Mouse (Mus musculus): ENCODE measurements around the gene Snx13.
A peak's percentile ranks its signal among the peaks of the same experiment; 100 is the strongest.

Gene Snx13

DNA sequence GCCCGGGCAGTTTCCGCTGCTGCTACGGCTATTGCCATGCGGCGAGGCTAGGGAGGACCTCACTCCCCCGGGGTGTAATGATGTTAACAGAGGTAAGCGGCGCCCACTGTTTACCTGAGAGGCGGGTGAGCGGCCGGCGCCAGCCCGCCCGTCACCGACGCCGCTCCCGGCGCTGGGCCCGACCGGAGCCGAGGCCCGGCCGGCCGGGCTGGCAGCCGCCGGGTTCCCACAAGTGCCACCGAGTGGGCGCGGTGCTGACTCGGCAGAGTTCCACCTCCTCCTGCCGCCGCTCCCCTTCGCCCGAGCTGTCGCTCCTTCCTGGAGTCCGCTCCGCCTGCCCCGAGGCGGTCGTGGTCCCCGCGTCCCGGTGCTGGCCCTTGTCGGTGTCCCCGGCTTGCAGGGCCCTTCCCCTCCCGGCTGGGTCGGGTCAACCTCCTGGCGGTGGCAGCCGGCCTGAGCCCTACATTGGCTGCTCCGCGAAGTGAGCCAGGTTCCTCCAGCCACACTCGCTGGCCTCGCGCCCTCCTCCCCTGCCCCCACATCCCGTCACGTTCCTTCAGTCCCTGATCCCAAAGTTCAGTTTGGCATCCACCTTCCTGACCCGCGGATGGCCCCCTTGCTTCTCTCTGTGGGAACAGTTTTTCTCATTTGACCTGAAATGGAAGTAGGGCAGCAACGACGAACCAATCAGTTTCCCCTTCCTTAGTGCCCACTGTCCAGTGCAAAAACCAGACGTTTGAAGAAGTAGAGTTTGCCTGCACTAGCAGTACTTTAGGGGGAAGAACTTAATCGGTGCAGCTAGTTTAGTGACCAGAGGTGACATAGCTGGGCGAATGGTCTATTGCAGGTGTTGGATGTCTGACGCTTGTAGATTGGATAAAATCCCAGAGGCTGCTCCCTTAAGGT, 587 bp downstream of the Snx13 start:
- no peak for DNase-seq (ENCODE audit: low spot score)

DNA sequence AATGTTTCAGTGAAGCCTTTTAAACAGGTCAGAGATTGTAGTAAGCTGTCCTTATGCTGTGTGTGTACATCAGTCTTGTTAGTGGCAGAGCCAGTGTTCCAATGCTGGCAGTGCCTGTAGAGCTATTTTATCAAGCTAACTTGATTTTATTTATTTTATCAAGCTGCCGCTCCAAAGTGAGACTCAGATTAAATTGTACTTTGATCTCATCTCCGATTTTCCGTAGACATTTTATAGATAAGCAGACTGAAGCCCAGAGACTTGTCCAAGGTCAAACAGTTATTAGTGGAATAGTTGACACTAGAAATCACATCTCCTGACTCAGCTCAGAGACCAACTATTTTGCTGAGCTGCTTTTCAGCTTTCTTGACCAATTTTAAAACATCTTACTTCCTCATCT, 1.9 kb downstream of the Snx13 start:
- no peak for DNase-seq (ENCODE audit: low spot score)

DNA sequence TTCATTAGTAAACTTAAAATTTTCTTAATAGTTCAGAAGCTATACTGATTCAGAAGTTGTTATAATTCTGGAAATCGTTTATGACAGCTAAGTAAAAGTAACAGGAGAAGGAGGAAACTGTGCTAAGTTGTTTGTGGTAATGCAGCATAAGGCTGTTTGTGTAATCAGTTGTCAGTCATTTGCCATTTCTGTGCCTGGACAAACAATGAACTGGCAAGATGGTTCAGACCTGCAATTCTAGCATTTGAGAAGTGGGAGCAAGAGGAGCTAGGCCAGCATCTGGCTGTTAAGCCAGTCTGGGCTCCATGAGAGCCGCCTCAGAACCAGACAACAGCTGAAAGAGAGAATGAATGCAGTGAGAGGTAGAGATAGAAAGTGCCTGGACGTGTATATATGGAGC, 3.5 kb downstream of the Snx13 start:
- DNase-seq (ENCODE audit: low spot score) = no peak

DNA sequence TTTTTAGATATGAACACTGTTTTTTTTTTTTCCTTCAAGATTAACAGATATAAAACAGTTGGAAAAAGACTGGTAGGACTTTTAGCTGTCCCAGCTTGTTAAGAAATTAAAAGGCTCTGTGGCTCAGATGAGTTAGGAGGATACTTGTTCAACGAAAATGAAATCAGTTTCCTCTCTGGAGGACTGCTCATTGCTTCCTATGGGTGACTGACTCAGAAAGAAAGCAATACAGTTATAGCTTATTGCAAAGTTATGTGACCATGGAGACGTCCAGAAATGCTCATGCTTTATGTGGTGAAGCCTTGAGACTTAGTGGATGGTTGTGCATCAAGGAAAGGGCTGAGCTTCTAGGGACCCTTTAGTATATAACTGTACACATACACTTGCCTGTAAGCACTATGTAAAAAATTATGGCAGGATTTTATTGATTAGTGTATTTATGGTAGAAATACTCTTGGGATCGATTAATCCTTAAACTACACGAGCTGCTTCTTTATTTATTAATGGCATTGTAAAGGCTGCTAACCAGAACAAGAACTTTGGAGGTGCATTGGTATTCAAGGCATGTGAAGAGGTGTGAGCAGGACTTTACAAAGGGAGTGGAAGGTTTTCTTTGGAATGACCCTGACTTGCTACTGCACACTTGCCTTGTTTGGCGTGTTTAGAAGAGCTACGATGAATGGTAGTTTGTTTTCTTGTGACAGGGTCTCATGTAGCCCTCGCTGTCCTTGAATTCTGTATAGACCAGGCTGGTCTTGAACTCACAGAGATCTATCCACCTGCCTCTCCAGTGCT, 4.2 kb downstream of the Snx13 start:
- no peak for DNase-seq (ENCODE audit: low spot score)

DNA sequence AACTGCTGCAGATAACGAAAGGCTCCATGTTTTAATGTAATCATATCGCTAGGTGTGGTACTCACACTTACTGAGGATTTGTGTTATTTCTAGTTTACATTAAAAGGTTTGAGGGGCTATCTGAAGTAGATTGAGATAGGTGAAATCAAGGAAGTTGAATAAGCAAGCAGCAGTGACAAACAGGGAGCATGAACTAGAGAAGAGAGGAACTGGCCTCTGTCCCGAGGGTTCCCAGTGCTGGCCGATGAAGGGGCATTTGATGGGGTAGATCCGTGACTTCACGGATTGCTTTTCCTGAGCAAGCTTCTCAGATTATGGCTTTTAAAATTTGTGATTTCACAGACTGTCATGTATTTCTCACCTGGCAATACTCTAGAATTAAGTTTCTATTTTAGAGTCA, 7.4 kb downstream of the Snx13 start:
- no peak for DNase-seq (ENCODE audit: low spot score)

DNA sequence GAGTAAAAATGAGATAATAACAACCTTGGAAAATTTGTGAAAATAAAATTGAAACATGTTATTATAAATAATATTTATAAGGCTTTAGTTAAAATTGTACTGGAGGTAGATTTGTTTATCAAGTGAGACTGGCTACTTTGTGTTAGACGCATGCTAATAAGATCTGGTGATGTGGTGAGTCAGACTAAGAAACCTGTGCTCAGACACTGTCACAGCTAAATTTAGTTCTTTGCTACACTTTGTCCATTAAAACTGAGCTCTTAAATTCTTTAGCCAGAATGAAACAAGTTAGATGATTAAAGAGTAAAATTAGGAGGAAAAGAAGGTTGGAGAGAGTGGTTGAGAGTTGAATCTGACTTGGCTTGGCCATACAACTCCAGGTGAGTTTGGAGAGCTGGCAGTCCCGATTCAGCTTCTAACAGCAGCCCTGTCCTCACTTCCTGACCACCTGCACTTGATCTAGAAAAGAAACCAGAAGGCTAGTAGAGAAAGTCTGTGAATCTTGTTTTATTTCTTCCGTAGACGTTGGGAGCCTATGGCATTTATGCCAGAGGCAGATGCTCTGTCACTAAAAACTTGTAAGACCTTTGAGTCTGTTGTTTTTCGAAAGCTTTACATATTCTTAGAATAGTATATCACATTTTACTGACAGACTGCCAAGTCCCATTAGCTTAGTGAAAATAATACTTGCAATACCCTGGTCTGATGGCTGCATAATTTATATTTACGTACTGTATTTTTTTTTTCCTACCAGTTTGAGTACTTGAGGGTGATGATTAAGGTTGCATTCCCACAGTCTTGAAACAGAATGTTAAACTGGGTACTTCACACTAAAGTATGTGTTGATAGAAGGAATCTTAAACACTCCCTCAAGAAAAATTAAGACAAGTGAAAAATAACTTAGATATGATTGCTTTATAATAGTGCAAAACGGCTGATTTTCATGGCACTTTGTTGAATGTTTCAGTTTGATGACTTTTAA, 8.4 kb downstream of the Snx13 start:
- no peak for DNase-seq (ENCODE audit: low spot score)

DNA sequence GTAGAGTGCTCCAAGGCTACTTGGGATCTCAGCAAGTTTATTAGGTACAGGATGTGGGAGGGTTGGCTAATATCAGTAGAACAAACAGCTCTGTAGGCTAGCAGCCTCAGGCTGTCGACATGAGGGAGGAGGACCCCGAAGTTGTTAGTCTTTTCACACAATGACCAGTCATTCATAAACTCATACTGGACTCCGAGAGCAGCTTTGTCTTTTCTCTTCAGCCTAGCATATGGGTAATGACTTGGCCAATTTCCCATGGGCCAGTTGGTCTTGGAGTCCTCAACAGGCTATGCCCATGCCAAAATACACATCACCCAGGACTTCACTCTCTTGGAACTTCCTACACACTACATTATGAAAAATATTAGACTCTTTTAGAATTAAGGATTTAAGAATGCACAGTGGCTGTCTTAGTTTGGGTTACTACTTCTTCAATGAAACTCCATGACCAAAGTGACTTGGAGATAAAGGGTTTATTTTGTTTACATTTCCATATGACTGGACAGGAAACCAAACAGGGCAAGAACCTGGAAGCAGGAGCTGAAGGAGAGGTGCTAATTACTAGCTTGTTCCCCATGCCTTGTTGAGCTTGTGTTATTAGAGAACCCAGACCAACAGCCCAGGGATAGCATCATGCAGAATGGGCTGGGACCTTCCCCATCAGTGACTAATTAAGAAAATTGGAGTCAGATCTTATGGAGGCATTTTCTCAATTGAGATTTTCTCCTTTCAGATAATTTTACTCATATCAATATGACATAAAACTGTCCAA, 16.9 kb downstream of the Snx13 start:
- no peak for DNase-seq (ENCODE audit: low spot score)

DNA sequence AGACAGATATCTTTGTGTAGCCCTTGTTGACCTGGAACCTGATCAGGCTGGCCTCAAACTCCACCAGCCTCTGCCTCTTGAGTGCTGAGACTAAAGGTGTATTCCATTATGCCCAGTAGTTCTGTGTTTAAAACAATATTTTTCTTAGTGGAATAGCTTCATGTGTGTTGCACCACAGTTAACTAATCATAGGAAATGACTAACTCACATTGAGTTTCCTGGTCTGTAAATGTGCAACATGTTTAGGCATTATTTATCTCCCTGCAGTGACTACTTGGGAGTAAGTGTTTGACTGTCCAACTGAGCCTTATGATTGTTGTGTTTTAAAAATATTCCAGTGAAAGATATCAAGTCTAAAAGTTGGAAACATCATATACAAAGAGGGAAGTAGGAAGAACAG, 20.6 kb downstream of the Snx13 start:
- DNase-seq (ENCODE audit: low spot score) = no peak

DNA sequence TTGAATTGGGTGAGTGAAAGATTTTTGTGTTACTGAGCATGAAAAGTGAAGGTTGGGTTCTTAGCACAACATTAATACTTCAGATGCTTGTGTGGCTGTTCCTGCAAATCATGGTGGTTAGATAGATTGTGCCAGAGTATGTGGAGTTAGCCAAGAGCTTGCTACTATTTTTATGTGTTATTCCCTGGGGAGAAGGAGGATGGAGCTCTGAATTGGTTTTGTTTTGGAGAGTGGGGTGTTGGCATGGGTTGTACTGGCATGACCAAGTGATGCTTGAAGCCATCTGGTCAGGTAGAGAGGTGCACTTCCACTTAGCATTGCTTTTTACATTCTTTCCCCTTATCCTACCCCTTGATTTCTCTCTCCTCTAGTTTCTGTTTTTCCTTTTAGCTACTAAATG, 24.4 kb downstream of the Snx13 start:
- no peak for DNase-seq (ENCODE audit: low spot score)

DNA sequence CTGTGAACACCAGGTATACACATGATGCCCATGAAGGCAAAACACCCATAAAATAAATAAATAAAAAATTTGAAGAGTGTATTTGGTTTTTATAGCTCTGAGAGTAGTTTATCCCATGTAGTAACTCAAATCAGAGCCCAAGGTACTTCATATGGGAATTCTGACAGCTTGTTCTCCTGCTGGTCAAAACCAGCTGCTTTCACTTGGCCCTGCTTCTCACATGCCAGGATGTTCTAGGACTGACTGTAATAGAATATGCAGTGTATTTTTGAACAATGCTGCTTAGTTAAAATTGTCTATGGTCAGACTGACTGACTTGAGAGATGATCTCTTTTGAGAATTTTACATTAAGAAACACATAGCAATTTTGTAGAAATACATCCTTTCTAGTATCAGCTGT, 25.2 kb downstream of the Snx13 start:
- DNase-seq (ENCODE audit: low spot score) = no peak

DNA sequence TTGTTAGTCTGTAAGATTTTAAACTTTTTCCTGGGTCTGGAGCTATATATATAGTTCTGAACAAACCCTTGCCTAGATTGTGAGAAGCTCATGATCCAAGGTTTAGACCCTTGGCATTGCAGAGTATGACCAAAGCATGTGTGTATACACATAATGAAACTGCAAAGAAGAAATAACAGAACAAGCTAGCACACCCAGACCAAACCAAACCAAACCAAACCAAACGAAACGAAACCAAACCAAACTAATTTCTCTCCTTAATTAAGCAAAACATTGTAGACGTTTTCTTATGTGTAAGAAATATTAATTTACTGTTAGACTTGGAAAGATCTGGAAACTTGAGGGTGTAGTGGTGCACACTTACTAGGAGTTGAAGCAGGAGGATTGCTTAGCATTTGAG, 29.0 kb downstream of the Snx13 start:
- no peak for DNase-seq (ENCODE audit: low spot score)

DNA sequence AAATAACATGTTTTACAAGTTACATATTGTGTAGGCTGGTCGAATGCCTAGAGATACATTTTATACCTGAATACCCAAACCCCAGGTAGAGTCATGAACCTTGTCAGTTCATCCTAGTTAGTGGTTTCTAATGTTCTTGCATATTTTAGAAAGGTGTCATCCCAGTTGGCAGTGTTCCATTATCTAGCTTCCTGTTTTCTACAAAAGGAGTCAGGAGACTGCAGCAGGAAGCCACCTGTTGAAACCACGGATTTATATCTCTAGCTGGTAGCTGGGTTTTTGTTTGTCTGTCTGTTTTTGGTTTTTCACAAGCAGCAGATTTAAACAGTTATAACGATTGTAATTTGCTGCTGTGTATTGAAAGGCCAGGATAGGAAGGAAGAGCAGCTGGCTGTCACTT, 76.6 kb downstream of the Snx13 start:
- peak; percentile 15 for DNase-seq (ENCODE audit: low spot score)

DNA sequence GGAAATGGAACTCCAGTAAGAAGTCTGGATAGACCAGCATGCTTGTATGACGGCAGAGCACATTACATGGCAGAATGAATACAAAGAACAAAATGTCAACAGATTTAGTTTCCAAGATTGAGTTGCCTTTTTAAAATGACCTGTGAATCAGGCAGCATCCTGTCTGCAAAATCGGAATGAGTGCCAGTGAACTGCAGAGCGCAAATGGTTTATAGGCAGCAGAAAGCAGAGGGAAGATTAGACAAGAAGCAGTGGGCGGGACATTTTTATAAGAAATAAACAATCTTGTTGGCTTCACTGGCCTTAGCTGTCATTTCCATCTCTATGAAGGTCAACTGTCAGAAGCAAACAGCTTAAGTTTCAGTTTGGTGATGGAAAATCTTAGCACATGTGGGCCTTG, 106.2 kb downstream of the Snx13 start:
- no peak for DNase-seq (ENCODE audit: low spot score)

DNA sequence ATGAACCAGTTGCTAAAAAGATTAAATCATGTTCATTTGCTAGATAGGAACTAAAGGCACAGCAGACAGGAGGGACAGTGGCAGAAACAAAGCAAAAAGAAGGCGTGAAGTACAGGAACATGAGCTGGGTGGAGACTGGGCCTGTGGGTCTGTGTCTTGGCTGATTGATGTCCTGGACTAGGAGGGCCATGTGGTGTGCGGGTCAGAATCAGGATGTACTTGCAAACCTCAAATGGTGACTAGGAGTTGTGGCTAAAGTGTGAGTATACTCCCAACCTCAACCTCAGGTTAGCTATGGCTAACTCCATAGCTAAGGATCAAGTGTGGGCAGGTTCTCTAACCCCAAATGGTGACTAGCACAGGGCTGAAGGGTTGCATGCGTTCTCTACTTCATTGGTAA, 107.2 kb downstream of the Snx13 start:
- no peak for DNase-seq (ENCODE audit: low spot score)

DNA sequence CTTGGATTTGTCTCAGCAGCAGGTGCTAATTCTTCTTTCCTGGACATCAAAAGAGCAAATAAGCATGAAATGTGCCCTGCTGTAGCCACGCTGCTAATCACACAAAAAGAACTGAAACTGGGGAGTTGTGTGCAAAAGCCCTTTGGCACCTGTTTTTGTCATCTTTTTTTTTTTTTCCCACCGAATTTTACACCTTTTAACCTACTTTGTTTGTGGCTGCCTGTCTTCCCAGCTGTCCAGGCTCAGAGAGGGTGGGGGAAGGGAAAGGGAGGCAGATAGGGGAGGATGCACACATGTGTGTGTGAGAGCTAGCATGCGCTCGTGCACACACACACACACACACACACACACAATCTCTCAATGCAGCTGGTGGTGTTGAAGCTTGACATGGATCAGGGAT, 110.3 kb downstream of the Snx13 start:
- DNase-seq (ENCODE audit: low spot score) = no peak

DNA sequence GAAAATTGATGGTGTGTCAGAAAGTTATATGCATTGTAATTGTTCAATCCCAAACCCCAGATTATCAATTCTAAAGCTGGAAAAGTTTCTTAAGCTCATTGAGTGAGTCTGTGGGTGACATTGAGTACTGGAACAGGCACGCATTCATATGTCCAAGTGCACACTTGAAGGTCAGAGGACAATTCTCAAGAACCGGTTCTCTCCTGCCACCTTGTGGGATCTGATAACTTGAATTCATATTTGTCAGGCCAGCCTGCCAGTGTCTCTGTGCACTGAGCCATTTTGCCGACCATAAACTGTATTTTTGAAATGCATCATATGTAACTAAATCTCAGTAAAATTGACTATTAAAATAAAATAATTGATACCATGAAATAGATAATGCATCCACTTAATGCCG, 114.7 kb downstream of the Snx13 start:
- DNase-seq (ENCODE audit: low spot score) = no peak

DNA sequence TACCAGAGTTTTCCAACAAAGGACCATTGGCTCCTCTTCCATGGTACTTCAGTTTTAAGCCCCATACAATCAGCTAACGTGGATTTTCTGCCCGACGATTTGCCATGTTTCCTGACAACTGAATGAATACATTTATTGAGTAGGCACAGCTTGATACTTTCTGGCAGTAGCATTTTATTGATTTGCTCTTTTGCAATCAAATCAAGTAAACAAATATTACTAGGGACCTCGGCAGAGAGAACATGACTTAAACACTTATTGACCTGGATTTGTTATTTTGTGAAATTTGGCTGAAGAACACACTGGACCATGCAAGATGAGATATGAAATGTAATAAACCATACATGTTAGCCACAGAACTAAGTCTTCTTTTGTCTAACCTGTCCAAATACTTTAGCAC, 123.3 kb downstream of the Snx13 start:
- DNase-seq (ENCODE audit: low spot score) = no peak

DNA sequence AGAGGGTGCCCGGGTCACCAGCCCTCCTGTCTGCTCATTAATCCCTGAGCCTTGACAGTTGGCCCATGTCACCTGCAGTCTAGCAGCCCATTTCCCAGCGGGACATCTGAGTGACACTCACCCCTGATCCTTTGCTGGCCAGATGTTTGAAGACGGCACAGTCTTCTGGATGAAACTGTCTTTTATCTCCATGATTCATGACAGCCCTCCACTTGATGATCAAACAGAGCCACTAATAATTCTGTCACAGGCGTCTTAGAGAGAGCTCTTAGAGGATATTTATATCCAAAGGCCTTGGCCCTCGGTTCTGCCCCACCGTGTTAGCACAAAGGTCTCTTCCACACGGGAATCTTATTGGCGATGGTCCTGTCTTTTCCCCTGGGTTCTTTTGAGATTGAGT, 129.0 kb downstream of the Snx13 start:
- no peak for DNase-seq (ENCODE audit: low spot score)

DNA sequence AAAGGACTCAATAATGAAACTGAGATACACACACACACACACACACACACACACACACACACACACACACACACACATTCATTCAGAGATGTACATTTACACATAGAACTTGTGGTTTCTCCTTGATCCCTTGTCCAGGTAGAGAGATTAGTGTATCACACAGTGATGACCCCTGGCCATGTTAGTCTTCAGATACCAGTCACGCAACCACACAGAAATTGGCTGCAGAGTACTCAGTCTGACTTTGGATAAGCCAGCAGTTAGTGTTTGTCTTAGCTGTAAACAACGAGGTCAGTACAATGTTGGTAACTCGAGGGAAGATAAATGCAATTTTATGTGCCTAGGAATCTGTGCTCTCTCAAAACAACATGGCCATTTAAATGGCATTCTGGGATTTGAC, 129.6 kb downstream of the Snx13 start:
- DNase-seq (ENCODE audit: low spot score) = no peak

DNA sequence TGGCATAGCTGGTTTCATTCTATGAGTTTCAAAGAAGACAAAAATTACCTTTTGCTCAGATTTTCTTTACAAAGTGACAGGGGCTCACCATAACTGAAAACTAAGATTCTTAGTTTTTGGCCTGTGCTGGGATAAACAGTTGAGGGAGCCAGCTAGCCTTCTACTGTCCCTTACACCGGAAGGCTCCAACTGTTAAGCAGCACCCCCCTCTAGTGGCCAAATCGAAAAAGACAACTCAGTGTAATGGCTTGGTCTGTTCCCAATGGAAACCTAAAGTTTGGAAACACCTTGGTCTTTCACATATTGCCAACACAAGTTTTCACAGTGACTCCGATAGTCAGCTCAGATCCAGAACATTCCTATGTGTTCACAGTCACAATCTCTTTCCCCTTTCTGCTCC, 135.7 kb downstream of the Snx13 start:
- peak; percentile 52 for DNase-seq (ENCODE audit: low spot score)

DNA sequence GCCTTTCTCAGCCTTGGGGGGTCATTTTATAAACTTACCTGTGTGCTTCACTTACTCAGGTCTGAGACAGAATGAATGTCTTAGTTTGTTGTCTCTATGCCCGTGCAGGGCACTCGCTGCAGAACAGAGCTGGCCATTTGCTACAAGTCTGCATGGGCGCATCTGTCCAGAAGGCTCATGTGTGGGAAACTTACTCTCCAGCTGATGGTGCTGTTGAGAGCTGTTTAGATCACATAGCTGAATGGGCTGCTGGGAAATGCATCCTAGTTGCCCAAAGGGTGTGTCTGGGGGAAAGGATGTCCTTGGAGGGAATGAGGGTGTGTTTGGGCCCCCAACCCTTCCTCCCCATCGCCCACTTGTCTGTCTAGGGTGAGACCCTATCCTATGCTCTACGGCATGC, 137.3 kb downstream of the Snx13 start:
- no peak for DNase-seq (ENCODE audit: low spot score)

All from T-cell, adult 2 months (primary cell).